Mouse (Mus musculus) gastrocnemius, postnatal 14 days (tissue): ENCODE measurements at regions not wholly inside any gene's neighbourhood (a gene's known extent, or its start where the extent isn't known, plus 50 kb on each side); places are given as distances from the start of the nearest gene placed in this dataset.
"Not testable (repeated sequence)": the region's sequence is repeated elsewhere in the genome, so short reads cannot be mapped to it uniquely, and the experiment has no call there.

ENCODE experiments used
- DNase-seq: peaks from one replicate; pipeline ENCODE4 v3.0.0; 2021; ENCODE audit warnings: mixed read lengths
- intact Hi-C: fragments of 180-260 bp; cut with DNase I; formaldehyde crosslinking; loops from one replicate; pipeline ENCODE4 v1.15.1; 2025; ENCODE audit warnings: low total_unique reads

- DNase-seq: no peak
- intact Hi-C loops: no loop called here
Observed at GRCm38 (mm10) chr16:73230599-73230998, 922.5 kb downstream of the Robo1 start.

GRCm38 (mm10) chr16:73217555-73217954 is 909.4 kb downstream of the Robo1 start:
- DNase-seq: no peak
- intact Hi-C loops: no loop called here

GRCm38 (mm10) chr16:73203542-73203941 is 895.4 kb downstream of the Robo1 start:
- intact Hi-C loops: no loop called here
- DNase-seq: no peak

- no peak for DNase-seq
- intact Hi-C loops: no loop called here
Observed at GRCm38 (mm10) chr16:73200991-73201390, 892.9 kb downstream of the Robo1 start.

GRCm38 (mm10) chr16:73182776-73183175 is 874.7 kb downstream of the Robo1 start:
- DNase-seq: no peak
- intact Hi-C loops: no loop called here

- intact Hi-C loops: no loop called here
- no peak for DNase-seq
Observed at GRCm38 (mm10) chr16:73182258-73182657, 874.2 kb downstream of the Robo1 start.

- intact Hi-C loops: no loop called here
- no peak for DNase-seq
Observed at GRCm38 (mm10) chr16:73155447-73155846, 847.3 kb downstream of the Robo1 start.

- DNase-seq: not testable (repeated sequence)
Observed at GRCm38 (mm10) chr16:73127927-73128326, 819.8 kb downstream of the Robo1 start.

GRCm38 (mm10) chr16:73120568-73120967 is 812.5 kb downstream of the Robo1 start:
- no peak for DNase-seq
- intact Hi-C loops: no loop called here

More at GRCm38 (mm10) chr16:73127927-73128326, 819.8 kb downstream of the Robo1 start:
- intact Hi-C loops: not testable (repeated sequence)

GRCm38 (mm10) chr16:73117338-73117737 is 809.2 kb downstream of the Robo1 start:
- intact Hi-C loops: no loop called here
- no peak for DNase-seq

- no peak for DNase-seq
- intact Hi-C loops: no loop called here
Observed at GRCm38 (mm10) chr16:73108021-73108452, 799.9 kb downstream of the Robo1 start.

GRCm38 (mm10) chr16:73107608-73108007 is 799.5 kb downstream of the Robo1 start:
- intact Hi-C loops: no loop called here
- DNase-seq: no peak

GRCm38 (mm10) chr16:73105496-73105895 is 797.4 kb downstream of the Robo1 start:
- DNase-seq: no peak
- intact Hi-C loops: no loop called here

- intact Hi-C loops: no loop called here
Observed at GRCm38 (mm10) chr16:73100273-73100672, 792.2 kb downstream of the Robo1 start.

GRCm38 (mm10) chr16:73098760-73099159 is 790.7 kb downstream of the Robo1 start:
- peak; percentile 7 for DNase-seq
- intact Hi-C loops: loop anchor here (10.0 kb wide), 1 partner anchor 1316 kb away; the partner anchor contains the start of gene Robo2

More at GRCm38 (mm10) chr16:73100273-73100672, 792.2 kb downstream of the Robo1 start:
- DNase-seq: no peak

GRCm38 (mm10) chr16:73097176-73097575 is 789.1 kb downstream of the Robo1 start:
- intact Hi-C loops: loop anchor here (10.0 kb wide), 1 partner anchor 1318 kb away; the partner anchor contains the start of gene Robo2
- DNase-seq: no peak

GRCm38 (mm10) chr16:73096091-73097083 is 788.3 kb downstream of the Robo1 start:
- intact Hi-C loops: loop anchor here (10.0 kb wide), 1 partner anchor 1318 kb away; the partner anchor contains the start of gene Robo2
- DNase-seq: no peak
